Mouse (Mus musculus) C2C12 (cell line): ENCODE measurements around the gene Syngr1.

Source experiments
- CEBPB ChIP-seq: IDR thresholded peaks from one replicate; pipeline ENCODE4 v1.6.1; 2011; ENCODE audit warnings: low read depth, mild to moderate bottlenecking, control low read depth, moderate library complexity
- CTCF ChIP-seq: IDR thresholded peaks from one replicate; pipeline ENCODE4 v1.5.1; 2011; ENCODE audit not compliant: control insufficient read depth, insufficient read depth, insufficient read length
- FOSL1 ChIP-seq: IDR thresholded peaks from one replicate; pipeline ENCODE4 v1.8.0; 2011; ENCODE audit warnings: mild to moderate bottlenecking, low read length; ENCODE audit not compliant: poor library complexity, insufficient read depth, severe bottlenecking
- MAX ChIP-seq: IDR thresholded peaks from one replicate; pipeline ENCODE4 v1.6.1; 2011; ENCODE audit warnings: mild to moderate bottlenecking, control low read depth
- MYOD1 ChIP-seq: IDR thresholded peaks from one replicate; pipeline ENCODE4 v1.6.1; 2011; ENCODE audit warnings: low read depth; ENCODE audit not compliant: control insufficient read depth, insufficient read length
- MYOG ChIP-seq: IDR thresholded peaks from one replicate; pipeline ENCODE4 v1.6.1; 2011; ENCODE audit not compliant: control insufficient read depth, insufficient read length; ENCODE audit errors: extremely low read depth
- USF1 ChIP-seq: IDR thresholded peaks from one replicate; pipeline ENCODE4 v1.6.1; 2011; ENCODE audit warnings: low read depth, mild to moderate bottlenecking, control low read depth, moderate library complexity

GRCm38 (mm10) chr15:80079129-80079668 is 11.9 kb upstream of the Syngr1 start:
- no peak for TF ChIP-seq USF1
- TF ChIP-seq CTCF, result no peak
- peak; percentile 6 for TF ChIP-seq MAX
- no peak for TF ChIP-seq MYOG
- TF ChIP-seq MYOD1, result no peak
- TF ChIP-seq CEBPB, result no peak
- TF ChIP-seq FOSL1, result no peak
